Mouse (Mus musculus) cerebellum, adult 2 months (tissue): Measurements from ENCODE around the gene Hltf.

Source experiments
- CTCF ChIP-seq: fragments of 200-500 bp; IDR thresholded peaks from 2 replicates; pipeline ENCODE4 v1.5.1; 2011; ENCODE audit warnings: low read depth, mild to moderate bottlenecking, control low read depth, low read length, moderate library complexity, borderline replicate concordance; ENCODE audit not compliant: insufficient read depth
- POLR2A ChIP-seq: fragments of 200-500 bp; IDR thresholded peaks from 2 replicates; pipeline ENCODE4 v1.6.1; 2011; ENCODE audit warnings: low read length, control low read depth, borderline replicate concordance; ENCODE audit not compliant: insufficient read depth

GRCm38 (mm10) chr3:20057306-20058196 is at the start of gene Hltf:
- no peak for TF ChIP-seq CTCF
- peak; percentile 67 for TF ChIP-seq POLR2A
